Mouse (Mus musculus) neural tube, embryonic 12.5 days (tissue): ENCODE measurements around the gene Gabrg3. TPM values are rescaled to one million over a fixed set of nuclear protein-coding genes. Genes with fewer than 3 reads are reported as not detected.
A peak's percentile ranks its signal among the peaks of the same experiment; 100 is the strongest.

Experiments used
- ATAC-seq: fragments of 200-750 bp; cut with Nextera tagmentation; 2 replicates; pipeline ENCODE4 v1.8.0; 2017; ENCODE audit warnings: low read depth, mild to moderate bottlenecking, moderate TSS enrichment, moderate library complexity; ENCODE audit not compliant: low FRiP score
- H3K27ac ChIP-seq: fragments of 300-500 bp; sonication (generic); 2 replicates; pipeline ENCODE4 v1.5.1; 2016
- H3K27me3 ChIP-seq: fragments of 300-500 bp; sonication (generic); replicated peaks from 2 replicates; pipeline ENCODE4 v1.6.1; 2016; ENCODE audit warnings: mild to moderate bottlenecking
- H3K36me3 ChIP-seq: fragments of 300-500 bp; sonication (generic); 2 replicates; pipeline ENCODE4 v1.6.1; 2016; ENCODE audit warnings: mild to moderate bottlenecking
- H3K4me1 ChIP-seq: fragments of 300-500 bp; sonication (generic); 2 replicates; pipeline ENCODE4 v1.6.1; 2016
- H3K4me2 ChIP-seq: fragments of 300-500 bp; sonication (generic); replicated peaks from 2 replicates; pipeline ENCODE4 v1.6.1; 2016; ENCODE audit warnings: mild to moderate bottlenecking
- H3K4me3 ChIP-seq: fragments of 300-500 bp; sonication (generic); 2 replicates; pipeline ENCODE4 v1.5.1; 2016
- H3K9ac ChIP-seq: fragments of 300-500 bp; sonication (generic); 2 replicates; pipeline ENCODE4 v1.6.1; 2016; ENCODE audit warnings: mild to moderate bottlenecking
- H3K9me3 ChIP-seq: fragments of 300-500 bp; sonication (generic); 2 replicates; pipeline ENCODE4 v1.6.1; 2016; ENCODE audit warnings: mild to moderate bottlenecking
- WGBS: fragments of 180-500 bp; shearing (Covaris S2); methylation state at CpG from one replicate; pipeline ENCODE4 v1.1.7; 2016; 5-methylcytosine and 5-hydroxymethylcytosine counted together
- polyA plus RNA-seq: library from polyadenylated mRNA; unstranded; fragments of >200 nt; fragmentation: Nextera tagmentation; extraction: Ambion mirVana; gene quantifications from 2 replicates; pipeline ENCODE4 v1.2.1, GENCODE M21; 2016

Gabrg3 gene
- polyA plus RNA-seq, 1 experiment from 2014 or later: 1.7 TPM

- Histone ChIP-seq H3K9ac (no peak overlapping the region), H3K4me2 (no peak overlapping the region), H3K4me1 (no peaks in the 10 kb centered on the region), H3K4me3 (no peak overlapping the region), H3K27me3 (no peaks in the 10 kb centered on the region), H3K27ac (no peak overlapping the region), H3K36me3 (no peaks in the 10 kb centered on the region), H3K9me3 (0 out of 2 replicates have a peak, but pooled peaks cover 5% of the 10 kb centered on the region)
- ATAC-seq: no peak
- 95% methylated on average over 2 of the region's 2 CpGs for WGBS
These were observed 389.0 kb downstream of the Gabrg3 start for GRCm38 (mm10) chr7:56997713-56998624.

GRCm38 (mm10) chr7:56946398-56946797 is 440.6 kb downstream of the Gabrg3 start:
- peak; percentile 53; the same call in 1 of the 2 replicates for ATAC-seq
- WGBS: 88% methylated on average over 2 of the region's 2 CpGs

GRCm38 (mm10) chr7:56941606-56942005 is 445.4 kb downstream of the Gabrg3 start:
- H3K4me1 ChIP-seq: no peaks in the 10 kb centered on the region
- no peaks in the 10 kb centered on the region for H3K9me3 ChIP-seq
- no peak overlapping the region for H3K9ac ChIP-seq
- no peak overlapping the region for H3K27ac ChIP-seq
- 87% methylated on average over 2 of the region's 2 CpGs for WGBS
- no peaks in the 10 kb centered on the region for H3K36me3 ChIP-seq
- no peak overlapping the region for H3K4me2 ChIP-seq
- H3K4me3 ChIP-seq: no peak overlapping the region
- H3K27me3 ChIP-seq: no peaks in the 10 kb centered on the region
- no peak for ATAC-seq

More at GRCm38 (mm10) chr7:56946398-56946797, 440.6 kb downstream of the Gabrg3 start:
- no peak overlapping the region for H3K9ac ChIP-seq
- no peaks in the 10 kb centered on the region for H3K27me3 ChIP-seq
- no peaks in the 10 kb centered on the region for H3K4me1 ChIP-seq
- no peak overlapping the region for H3K27ac ChIP-seq
- H3K4me3 ChIP-seq: no peak overlapping the region
- H3K4me2 ChIP-seq: no peak overlapping the region
- no peaks in the 10 kb centered on the region for H3K9me3 ChIP-seq
- no peaks in the 10 kb centered on the region for H3K36me3 ChIP-seq

- H3K36me3 ChIP-seq: no peaks in the 10 kb centered on the region
- no peak overlapping the region for H3K27ac ChIP-seq
- H3K4me3 ChIP-seq: no peak overlapping the region
- no peak overlapping the region for H3K4me2 ChIP-seq
- H3K9ac ChIP-seq: no peak overlapping the region
- no peaks in the 10 kb centered on the region for H3K9me3 ChIP-seq
- H3K27me3 ChIP-seq: no peaks in the 10 kb centered on the region
- 76% methylated on average over 5 of the region's 5 CpGs for WGBS
- H3K4me1 ChIP-seq: no peaks in the 10 kb centered on the region
- no peak for ATAC-seq
These were observed 449.0 kb downstream of the Gabrg3 start for GRCm38 (mm10) chr7:56938020-56938419.

GRCm38 (mm10) chr7:56919499-56919898 is 467.5 kb downstream of the Gabrg3 start:
- H3K9me3 ChIP-seq: no peaks in the 10 kb centered on the region
- WGBS: 53% methylated on average over 1 of the region's 1 CpGs
- ATAC-seq: no peak
- H3K27me3 ChIP-seq: no peaks in the 10 kb centered on the region
- H3K27ac ChIP-seq: no peak overlapping the region
- no peak overlapping the region for H3K9ac ChIP-seq
- H3K4me1 ChIP-seq: no peaks in the 10 kb centered on the region
- H3K4me2 ChIP-seq: no peak overlapping the region
- H3K4me3 ChIP-seq: no peak overlapping the region
- no peaks in the 10 kb centered on the region for H3K36me3 ChIP-seq

- Histone ChIP-seq H3K9me3 (no peaks in the 10 kb centered on the region), H3K9ac (no peak overlapping the region), H3K27me3 (no peaks in the 10 kb centered on the region), H3K27ac (no peak overlapping the region), H3K36me3 (no peaks in the 10 kb centered on the region), H3K4me3 (no peak overlapping the region), H3K4me1 (no peaks in the 10 kb centered on the region), H3K4me2 (no peak overlapping the region)
- ATAC-seq: peak; percentile 91
- 59% methylated on average over 2 of the region's 2 CpGs for WGBS
These were observed 472.1 kb downstream of the Gabrg3 start for GRCm38 (mm10) chr7:56914862-56915261.

- ATAC-seq: no peak; the same call in 1 of the 2 replicates
- Histone ChIP-seq H3K4me1 (no peaks in the 10 kb centered on the region), H3K27ac (no peak overlapping the region), H3K27me3 (no peaks in the 10 kb centered on the region), H3K4me2 (no peak overlapping the region), H3K9me3 (no peaks in the 10 kb centered on the region), H3K4me3 (no peak overlapping the region), H3K9ac (no peak overlapping the region), H3K36me3 (no peaks in the 10 kb centered on the region)
- 62% methylated on average over 4 of the region's 4 CpGs for WGBS
These were observed 487.2 kb downstream of the Gabrg3 start for GRCm38 (mm10) chr7:56899762-56900161.

GRCm38 (mm10) chr7:56867314-56868075 is 519.5 kb downstream of the Gabrg3 start:
- no peaks in the 10 kb centered on the region for H3K4me1 ChIP-seq
- 84% methylated on average over 1 of the region's 1 CpGs for WGBS
- H3K27ac ChIP-seq: no peak overlapping the region
- no peak overlapping the region for H3K9ac ChIP-seq
- H3K36me3 ChIP-seq: no peaks in the 10 kb centered on the region
- H3K4me3 ChIP-seq: no peak overlapping the region
- H3K4me2 ChIP-seq: no peak overlapping the region
- no peaks in the 10 kb centered on the region for H3K27me3 ChIP-seq
- ATAC-seq: no peak
- H3K9me3 ChIP-seq: no peaks in the 10 kb centered on the region

- Histone ChIP-seq H3K27me3 (no peaks in the 10 kb centered on the region), H3K4me2 (no peak overlapping the region), H3K9me3 (no peaks in the 10 kb centered on the region), H3K4me1 (no peaks in the 10 kb centered on the region), H3K36me3 (no peaks in the 10 kb centered on the region), H3K9ac (no peak overlapping the region), H3K4me3 (no peak overlapping the region), H3K27ac (no peak overlapping the region)
- ATAC-seq: no peak
- 90% methylated on average over 5 of the region's 5 CpGs for WGBS
These were observed 543.4 kb downstream of the Gabrg3 start for GRCm38 (mm10) chr7:56843565-56843964.

- no peak overlapping the region for H3K27ac ChIP-seq
- no peaks in the 10 kb centered on the region for H3K36me3 ChIP-seq
- no peak overlapping the region for H3K4me2 ChIP-seq
- no peaks in the 10 kb centered on the region for H3K27me3 ChIP-seq
- no peaks in the 10 kb centered on the region for H3K4me1 ChIP-seq
- H3K9ac ChIP-seq: no peak overlapping the region
- no peak for ATAC-seq
- H3K9me3 ChIP-seq: no peaks in the 10 kb centered on the region
- no peak overlapping the region for H3K4me3 ChIP-seq
- WGBS: 86% methylated on average over 6 of the region's 6 CpGs
These were observed 561.5 kb downstream of the Gabrg3 start for GRCm38 (mm10) chr7:56825446-56825845.

GRCm38 (mm10) chr7:56801841-56802240 is 585.1 kb downstream of the Gabrg3 start:
- no peak for ATAC-seq

GRCm38 (mm10) chr7:56779122-56779521 is 607.9 kb downstream of the Gabrg3 start:
- H3K4me1 ChIP-seq: no peaks in the 10 kb centered on the region
- WGBS: 77% methylated on average over 1 of the region's 1 CpGs
- H3K36me3 ChIP-seq: no peaks in the 10 kb centered on the region
- no peaks in the 10 kb centered on the region for H3K27me3 ChIP-seq
- no peak overlapping the region for H3K9ac ChIP-seq
- H3K9me3 ChIP-seq: no peaks in the 10 kb centered on the region
- no peak overlapping the region for H3K4me3 ChIP-seq
- H3K4me2 ChIP-seq: no peak overlapping the region
- ATAC-seq: no peak
- H3K27ac ChIP-seq: no peak overlapping the region

More at GRCm38 (mm10) chr7:56801841-56802240, 585.1 kb downstream of the Gabrg3 start:
- no peak overlapping the region for H3K9ac ChIP-seq
- H3K4me2 ChIP-seq: no peak overlapping the region
- H3K4me1 ChIP-seq: no peaks in the 10 kb centered on the region
- no peaks in the 10 kb centered on the region for H3K9me3 ChIP-seq
- H3K4me3 ChIP-seq: no peak overlapping the region
- no peaks in the 10 kb centered on the region for H3K27me3 ChIP-seq
- no peak overlapping the region for H3K27ac ChIP-seq
- 90% methylated on average over 1 of the region's 1 CpGs for WGBS
- H3K36me3 ChIP-seq: no peaks in the 10 kb centered on the region
